Mouse (Mus musculus): ENCODE measurements at regions not wholly inside any gene's neighbourhood (a gene's known extent, or its start where the extent isn't known, plus 50 kb on each side); places are given as distances from the start of the nearest gene placed in this dataset.
A peak's percentile ranks its signal among the peaks of the same experiment; 100 is the strongest.

DNA sequence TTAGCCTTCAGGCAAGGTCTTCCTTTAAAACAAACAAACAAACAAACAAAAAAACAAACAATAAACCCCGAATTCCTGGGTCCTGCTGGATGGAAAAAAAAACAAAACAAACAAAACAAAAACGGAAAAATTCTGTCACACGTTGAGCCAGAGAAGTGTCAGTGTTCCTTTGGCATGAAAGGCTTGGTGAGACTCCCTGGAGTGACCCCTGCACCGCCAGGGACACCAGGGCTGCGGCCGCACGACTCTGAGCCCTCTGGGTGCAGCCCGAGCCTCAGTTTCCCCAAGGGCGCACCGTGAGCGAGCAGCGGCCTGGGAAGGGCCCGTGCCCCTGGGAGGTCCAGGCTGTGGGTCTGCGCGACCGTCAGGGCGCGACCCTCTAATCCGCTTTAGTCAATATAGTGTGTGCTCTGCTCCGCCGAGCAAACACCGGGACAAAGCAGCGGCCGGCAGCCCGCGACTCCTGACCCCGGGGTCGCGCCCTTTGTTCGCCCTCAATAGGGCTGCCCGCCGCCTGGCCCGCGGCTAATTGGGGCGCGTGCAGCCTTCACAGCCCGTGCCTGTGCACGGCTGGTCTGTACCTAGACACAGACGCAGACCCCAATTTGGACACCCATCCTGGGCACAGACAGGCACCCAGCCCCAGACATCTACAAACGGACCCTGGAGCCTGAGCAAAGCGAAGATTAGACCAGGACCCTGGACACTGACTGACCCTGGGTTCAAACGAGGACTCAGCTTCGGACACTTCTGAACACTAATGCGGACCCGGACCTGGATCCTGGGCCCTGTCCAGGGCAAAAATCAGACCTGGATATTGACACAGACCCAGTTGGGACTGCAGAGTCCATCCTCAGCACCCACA is 74.0 kb upstream of the Ppara start:
- DNase-seq = peak in 1 of 2 experiments; percentile 77

DNA sequence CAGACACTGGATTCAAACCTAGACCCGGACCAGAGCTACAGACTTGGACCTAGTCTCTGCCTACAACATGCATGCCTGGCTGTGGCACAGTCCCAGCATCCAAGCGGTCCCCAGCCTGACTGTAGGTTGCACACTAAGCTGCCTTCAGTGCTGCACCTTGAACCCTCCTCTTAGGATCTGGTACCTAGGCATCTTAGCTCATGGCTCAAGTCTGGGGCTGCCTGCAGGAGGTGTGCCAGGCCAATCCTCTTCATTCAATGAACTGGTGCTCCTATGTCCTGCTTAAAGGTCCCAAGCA is 73.4 kb upstream of the Ppara start:
- DNase-seq = peak in 1 of 2 experiments; percentile 48

DNA sequence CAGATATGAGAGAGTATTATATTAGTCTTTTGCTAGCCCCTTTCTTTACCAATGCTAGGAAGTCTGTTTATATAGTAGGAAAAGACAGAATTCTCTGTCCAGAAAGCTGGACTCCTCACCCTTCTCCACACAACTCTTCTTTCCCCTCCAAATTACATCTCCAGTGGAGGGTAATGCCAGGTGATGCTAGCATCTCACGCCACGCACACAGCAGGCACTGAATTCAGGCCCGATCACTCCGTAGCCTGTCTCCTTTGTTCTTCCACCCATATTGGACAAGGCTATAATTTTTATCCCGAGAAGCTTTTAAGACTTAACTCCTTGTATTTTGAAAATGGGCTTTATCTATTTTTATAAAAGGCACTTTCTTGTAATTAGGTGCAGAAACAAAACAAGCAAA is 73.0 kb upstream of the Ppara start:
- no peak for DNase-seq

DNA sequence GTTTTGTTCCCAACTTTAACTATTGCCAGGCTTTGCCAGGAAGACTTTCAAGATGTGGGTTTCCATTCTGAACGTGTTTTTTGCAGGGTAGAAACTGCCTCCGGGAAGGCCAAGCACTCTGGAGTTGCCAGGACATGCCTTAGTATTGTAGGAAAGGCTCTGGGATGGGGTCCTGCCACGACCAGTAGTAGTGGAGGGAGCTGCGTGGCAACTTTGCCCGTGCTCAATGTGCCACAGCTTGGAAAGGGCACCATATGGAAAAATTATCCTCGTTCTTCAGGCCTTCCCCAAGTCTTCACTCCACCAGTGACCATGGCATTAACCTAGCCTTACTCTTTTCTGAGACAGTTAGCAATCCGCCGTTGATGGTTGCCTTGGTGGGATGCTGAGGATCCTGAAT is 72.5 kb upstream of the Ppara start:
- no peak for DNase-seq

DNA sequence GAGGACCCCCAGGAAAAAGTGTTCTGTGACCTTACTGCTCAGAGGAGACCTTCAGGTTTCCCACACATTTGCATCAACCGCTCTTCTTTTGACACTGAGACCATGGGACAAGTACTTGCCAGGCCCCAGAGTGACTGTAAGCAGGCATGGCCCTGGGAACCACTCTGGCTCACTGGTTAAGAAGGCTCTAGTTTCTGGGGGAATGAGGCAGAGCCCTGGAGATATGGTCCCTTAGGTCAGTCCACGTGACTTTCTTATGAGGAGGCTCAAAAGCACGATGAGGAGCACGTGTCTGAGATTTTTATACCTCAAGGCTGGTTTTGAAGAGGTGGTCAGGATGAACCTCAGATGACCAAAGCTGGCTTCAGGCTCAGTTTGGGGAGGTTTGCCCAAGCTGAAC is 72.1 kb upstream of the Ppara start:
- DNase-seq = no peak

DNA sequence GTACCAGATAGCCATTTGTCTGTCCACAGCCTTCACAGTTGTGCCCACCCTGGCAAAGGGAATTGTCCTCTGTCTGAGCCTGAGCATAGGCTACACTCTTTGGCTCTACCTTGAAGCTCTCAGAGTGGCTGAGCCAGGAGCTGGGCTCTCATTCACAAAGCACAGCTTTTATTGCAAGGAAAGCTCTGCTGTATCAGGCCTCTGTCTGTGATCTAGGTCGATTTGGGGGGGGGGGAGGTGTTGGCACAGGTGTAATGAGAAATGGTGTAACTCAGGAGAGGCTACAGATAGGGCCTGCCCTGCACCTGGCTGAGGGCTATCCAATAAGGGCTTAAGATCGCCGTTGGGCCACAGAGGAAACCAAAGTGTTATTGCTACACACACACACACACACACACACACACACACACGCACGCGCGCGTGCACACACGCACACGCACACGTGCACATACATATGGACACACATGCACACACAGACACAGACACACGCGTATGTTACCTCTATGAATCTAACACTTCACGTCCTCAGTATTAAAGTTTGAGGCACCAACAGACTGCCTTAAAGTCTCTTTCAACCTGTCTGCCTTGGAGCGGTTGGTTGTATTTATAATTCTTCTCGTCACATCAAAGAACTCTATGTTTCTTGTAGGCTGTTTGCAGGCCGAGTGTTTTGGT is 70.9 kb upstream of the Ppara start:
- DNase-seq = peak in 1 of 2 experiments; percentile 18

DNA sequence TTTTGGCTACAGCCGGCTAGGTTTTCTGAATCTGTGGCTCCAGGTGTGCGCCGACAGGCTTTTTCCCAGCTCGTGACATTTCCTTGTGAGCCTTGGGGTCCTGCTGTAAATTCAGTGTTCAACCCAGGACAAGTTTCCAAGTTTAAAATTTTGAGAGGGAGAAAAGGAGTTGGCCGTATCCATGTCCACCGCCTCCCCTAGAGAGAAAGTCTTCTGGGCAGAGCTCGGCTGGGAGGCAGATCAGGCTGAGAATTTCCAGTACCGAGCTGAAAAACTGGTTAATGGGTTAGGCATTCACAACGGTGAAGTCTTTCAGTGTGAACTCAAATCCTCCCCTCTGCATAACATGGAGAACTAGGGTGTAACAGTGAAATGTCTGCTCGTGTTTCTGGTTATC is 70.4 kb upstream of the Ppara start:
- peak; percentile 69 to 82 for DNase-seq

DNA sequence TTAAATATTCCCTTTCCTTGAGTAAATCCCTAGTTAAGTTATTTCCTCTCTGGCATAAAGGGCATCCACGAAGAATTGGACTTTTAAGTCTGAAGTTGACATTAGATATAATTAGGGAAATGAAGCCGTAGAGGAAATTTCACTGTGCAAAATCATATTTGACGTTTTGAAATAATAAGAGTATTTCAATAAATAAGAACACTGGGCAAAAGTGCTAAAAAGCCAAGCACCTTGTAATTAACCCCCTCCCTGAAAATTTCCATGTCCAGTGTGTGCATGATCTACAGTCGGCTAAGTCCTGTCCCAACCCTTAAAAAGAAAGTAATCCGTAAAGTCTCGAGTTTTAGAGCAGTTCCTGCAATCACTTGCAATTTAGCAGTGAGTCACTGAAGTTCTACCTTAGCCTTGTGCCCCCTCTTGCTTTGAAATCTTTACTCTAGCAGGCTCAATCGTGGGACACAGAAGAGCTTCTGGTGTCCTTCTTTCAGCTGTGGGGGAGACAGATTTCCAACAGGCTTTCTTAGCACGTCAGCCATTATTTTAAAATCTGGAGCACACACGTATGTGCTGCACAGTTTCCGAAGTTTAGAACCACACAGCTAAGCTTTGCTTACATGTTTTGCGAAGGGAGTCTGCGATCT is 69.5 kb upstream of the Ppara start:
- DNase-seq = peak in 1 of 2 experiments; percentile 16

DNA sequence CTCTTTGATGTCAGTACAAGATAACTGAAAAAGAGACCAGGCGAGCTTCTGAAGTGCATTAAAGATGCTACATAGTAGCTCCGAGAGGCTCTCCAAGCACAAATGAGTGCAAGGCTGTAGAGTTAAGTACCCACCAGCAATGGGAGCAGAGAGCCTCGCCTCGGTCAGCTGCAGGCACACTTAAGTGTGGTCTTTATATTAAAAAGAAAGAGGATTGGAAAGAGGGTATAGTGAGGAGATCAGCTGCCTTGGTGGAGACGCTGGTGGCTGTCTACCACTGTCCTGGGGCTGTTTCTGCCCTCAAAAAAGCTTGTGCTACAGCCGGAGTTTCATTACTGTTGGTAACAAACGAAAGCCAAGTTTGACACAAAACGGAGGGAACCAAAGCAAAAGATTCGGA is 68.3 kb upstream of the Ppara start:
- peak in 1 of 2 experiments; percentile 29 for DNase-seq

DNA sequence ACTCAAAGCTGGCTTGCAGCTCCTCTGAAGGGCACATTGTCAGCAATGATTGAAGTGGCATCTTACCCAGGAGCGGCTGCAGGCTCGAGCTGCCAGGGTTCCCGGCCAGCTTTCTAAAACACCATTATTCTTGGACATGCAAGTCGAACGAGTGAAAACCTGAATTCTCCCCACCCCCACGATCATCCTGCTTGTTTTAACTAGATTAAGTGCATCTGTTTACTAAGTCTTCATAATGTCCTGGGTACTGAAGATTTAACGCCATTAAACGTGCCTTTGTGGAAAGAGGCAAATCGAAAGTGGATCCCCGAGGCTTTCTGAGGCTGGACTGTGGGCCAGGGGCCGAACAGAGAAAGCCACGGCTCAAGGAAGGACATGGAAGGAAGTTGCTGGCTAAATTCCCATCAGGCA is 67.4 kb upstream of the Ppara start:
- peak in 1 of 2 experiments; percentile 71 for DNase-seq

DNA sequence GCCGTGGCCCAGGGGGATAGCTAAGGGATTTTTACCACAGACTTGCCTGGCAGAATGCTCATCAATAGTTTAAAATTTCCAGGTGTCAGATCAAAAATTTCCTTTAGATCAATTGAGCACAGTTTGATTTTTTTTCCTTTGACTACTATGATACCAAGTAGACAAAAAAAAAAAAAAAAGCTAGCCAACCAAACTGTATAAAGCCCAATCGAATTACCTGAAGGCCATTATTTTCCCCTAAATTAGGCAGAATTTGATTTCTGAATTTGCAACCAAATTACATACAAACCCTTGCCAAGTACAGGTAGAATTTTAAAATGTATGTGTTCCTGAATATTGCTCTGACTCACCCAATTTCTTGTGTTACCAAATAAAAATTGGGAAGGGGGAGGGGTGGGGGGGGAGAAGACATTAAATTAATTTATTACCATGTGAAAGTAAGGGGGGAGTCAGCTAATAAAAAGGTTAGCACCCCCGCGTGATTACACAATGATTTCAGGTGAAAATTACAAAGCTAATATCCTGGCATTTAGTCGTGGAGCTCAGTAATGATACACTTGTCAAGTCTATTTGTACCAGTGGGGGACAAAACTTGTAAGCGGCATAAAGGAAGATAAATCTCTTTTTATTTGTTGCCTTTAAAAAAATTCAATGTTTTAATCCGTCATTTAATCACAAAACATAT is 66.7 kb upstream of the Ppara start:
- DNase-seq = no peak

DNA sequence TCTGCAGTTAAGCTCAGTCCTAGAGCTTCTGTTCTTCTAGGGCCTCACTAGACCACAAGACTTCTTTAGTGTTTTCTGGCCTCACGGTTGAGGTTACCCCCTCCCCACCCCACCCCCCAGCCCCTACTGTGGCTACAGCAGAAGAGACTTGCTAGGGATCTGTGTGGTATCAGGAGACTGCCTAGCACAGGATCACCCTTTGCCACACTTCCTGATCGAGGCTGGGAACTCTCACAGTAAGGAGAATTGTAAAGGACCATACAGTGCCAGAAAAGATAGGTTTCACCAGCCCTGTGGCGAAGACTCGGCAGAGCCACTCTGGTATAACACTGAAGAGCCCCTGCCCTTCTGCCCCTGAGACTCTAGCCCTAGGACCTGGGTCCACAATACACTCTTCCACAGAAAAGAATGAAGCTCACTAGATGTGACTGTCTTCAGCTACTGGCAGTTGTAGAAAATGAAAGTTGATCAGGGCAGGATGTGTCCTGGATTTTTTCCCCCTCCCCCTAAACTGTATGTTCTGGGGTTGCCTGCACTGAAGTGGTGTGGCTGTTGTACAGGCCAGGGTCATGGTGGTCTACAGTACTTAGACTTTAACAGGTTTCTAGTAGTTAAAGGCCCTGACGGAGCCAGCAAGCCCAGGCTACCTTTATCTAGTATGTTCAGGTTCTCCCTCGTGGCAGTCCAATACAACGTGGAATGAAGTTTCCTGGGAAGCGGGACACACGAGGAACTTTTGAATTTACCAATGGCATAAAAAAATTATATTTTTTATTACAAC is 65.7 kb upstream of the Ppara start:
- no peak for DNase-seq

DNA sequence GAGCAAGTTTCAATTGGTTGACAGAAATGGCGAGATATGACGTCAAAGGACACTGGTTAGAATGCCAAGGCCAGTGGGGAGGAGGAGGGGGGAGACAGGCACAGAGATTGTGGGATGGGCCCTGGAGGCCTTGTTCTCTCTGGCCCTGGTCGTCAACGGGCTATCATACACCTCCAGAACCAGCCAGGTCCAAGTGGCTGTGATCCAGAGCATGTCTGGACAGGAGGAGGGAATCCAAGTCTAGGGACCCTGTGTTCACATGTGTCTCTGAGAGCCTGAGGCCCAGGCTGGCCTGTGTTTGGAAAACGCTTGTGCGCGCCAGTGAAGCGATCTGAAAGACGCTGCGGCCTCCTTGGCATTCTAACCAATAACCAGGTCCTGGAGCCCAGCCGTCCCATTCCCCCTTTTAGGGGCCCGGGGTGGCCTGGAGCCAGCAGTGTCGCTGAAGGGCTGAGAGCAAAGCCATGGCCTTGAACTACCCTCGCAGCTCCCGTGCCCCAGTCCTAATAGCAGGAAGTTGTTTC is 65.1 kb upstream of the Ppara start:
- DNase-seq = peak; percentile 84 to 91

DNA sequence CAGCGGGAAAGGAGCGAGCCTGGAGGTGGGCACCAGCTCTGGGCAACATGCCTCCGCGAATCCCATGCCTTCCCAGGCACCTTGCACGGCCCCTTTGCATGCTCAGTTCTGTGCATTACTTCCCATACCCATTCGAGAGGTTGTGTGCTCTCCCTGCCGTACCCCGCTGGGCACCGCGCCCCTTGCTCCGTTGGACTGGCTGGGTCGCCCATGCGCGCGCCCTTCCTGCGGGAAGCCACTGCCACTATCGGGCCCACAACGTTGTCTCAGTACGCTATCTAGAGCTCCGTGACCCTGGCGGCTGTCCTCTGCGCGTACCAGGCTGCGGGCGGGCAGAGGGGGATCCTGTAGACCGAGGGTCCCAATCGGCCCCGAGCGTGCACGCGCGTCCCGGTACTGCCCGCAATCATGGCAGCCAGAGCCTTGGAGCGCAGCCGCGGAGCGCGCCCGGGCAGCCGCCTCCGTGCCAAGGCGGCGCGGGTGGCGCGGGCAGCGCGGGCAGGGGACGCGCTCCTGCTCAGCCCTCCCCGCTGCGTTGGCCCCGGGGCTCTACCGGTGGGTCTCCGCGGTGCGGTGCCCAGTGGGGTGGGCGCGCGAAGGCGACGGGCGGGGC is 64.5 kb upstream of the Ppara start:
- peak in 1 of 2 experiments; percentile 79 for DNase-seq

DNA sequence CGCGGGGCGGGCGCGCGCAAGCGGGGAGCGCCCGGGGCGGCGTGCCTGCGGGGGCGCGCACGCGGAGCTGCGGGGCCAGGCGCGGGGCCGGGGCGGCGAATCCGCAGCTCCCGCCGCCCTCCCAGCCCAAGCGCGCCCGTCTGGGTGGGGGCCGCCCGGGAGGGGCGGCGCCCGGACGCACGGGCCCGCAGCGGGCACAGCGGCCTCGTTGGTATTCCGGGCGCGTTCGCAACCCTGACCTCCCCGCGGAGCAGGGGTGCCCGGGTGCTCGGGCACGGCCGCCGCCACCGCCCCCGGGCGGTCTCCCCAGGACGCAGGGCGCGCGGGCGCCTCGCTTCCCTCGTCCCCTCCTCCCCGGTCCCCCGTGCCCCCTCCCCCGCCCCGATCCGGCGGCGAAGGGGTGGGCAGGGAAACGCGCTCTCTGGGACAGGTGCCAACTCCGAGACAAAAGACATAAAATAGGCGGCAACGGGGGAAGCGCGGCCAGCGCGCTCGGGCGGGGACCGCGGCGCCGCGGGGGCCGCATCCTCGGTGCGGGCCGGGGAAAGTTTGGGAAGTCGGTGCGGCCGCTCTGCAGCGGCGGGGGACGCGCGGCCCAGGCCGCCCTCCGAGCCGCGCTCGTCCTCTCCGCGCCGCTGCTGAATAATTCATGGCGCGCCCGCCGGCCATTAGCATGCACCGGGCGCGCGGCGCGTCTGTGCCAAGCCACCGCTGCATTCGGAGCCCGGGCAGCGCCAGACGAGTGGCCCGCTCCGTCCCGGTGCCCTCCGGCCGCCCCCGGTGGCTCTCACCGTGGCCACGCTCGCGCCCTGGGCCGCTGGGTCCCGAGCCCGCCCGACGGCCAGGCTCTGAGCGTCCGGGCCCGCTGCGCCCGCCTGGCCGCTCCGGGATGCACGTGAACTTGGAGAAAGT is 63.7 kb upstream of the Ppara start:
- peak; percentile 92 to 94 for DNase-seq

DNA sequence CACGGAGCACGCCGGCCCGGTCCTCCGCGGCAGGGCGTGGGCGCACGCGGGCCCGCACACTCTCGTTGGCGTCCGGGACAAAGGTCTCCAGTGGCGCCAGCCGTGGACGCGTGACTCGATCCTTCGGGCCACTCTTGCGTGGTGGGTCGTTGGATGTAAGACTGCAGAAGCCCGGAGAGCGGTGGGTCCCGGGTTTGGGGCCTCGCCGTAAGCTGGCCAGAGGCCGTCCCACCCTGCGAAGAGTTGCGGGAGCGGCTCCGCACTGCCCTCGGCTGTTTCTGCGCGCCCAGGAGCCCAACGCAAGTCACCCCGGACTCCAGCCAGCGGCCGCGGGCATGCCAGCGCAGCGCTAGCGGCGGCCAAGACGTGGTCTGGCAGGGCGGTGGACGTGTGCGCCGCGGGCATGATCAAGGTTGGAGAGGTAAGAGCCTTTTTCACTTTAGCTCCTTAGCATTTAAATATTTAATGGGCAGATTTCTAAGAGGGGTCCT is 63.0 kb upstream of the Ppara start:
- peak in 1 of 2 experiments; percentile 67 for DNase-seq

DNA sequence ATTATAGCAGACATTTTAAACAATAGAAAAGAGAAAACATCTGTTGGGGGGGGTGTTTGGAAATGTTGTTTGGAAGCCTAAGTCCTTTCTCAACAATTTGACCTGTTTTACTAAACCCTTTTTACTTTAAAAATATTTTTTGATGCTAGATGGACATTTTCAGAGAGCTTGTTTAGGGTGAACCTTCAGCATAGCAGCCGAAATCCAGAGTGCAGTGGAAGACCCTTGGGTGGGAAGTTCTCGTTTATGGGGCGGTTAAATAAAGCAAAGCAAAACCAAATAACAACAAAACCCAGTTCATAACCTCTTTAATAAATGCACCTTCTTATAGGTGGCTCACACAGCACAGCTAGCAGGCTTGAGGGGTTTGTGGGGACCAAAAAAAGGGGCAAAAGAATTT is 62.4 kb upstream of the Ppara start:
- DNase-seq = no peak

DNA sequence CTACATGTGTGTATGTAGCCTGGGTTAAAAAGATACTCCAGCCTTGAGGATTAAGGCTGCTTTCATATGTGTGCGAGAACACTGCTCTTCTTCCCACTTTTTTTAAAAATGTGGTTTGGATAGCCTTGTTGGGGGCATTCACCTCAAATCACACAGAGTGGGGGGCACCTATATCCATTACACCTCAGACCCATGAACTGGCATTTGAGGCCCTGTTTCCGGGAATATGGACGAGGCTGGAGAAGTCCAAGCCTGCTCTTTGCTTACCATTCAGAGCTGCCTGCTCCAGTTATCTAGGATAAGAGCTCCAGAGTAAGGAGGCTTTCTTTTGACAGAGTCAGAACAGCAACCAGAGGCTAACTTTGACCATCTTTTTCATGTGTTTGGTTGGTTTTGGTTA is 61.9 kb upstream of the Ppara start:
- no peak for DNase-seq

DNA sequence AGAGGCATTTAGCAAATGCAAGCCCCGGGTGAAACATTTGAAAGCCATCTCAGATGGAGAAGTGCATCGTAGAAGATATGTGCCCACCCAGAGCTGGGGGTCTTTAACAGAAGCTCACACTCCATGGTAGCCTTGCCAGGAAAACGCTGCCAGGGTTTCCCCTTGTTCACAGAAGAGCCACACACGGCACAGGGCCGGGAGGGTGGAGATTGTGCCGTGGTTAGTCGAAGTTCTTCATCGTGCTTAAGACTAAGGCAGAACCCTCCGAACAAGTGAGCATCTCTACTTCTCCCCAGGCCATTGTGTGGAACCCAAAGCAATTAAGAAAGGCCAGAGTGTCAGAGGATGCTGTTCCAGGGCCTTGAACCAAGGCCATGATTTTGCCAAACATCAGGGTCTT is 61.3 kb upstream of the Ppara start:
- no peak for DNase-seq

DNA sequence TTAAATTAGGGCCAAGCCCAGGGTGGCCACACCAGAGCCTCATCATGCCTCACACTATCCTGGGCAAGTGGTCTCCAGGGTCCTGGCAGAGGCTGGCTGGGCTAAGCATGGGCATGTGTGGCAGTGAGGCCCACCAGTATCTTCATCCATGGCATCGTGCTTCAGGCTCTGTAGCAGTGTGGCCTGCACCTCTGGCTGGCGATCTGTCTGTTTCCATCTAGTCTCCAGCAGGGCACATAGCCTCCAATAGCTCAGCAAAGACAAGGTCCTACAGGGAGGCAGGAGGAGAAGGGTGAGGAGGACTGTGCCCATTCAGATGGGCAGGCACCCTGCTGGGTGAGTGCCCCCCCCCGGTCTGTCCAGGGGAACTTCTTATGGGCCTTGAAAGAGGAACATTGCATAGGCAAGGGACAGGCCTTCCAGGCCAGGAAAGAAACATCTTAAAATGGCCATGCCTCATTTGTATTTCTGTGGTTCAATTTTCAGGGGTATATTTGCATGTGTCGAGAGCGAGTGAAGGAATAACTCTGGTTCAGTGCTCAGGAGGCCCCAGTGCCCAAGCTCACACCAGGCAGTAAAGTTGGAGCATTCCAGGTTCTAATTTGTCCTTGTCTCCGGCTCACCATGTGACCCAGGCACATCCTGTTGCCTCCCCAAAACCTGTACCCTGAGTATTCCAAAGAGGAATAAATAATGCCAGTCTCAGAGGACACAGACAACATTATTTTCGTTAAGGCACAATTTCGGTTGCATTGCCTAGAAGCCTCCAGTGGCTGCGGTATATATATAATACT is 60.4 kb upstream of the Ppara start:
- peak in 1 of 2 experiments; percentile 64 for DNase-seq

Measured in kidney, postnatal 36 days (tissue).